12 mouse cellular contexts compared by ENCODE assay signal in the genomic region with DNA sequence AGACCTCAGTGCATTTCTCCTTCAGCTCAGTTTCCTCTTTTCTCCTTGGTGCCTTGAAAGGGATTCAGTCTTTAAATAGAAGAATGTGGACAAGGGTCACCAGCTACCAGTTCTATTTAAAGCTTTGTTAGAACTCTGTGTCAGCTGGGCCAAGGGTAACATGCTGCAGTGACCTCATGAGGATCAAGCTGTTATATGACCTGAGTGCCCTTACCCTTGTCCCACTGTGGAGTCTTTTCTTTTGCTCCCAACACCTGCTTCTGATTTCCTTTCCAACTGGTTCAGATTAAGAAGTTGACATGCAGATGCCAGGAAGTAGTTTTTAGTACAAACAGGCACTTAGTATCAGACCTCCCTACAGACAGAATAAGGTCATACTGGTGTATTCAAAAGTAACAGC. TPM values are rescaled to one million over a fixed set of nuclear protein-coding genes. Genes with fewer than 3 reads are reported as not detected.
DNase-seq lines count a peak whose midpoint lies in the region; ATAC-seq and TF ChIP-seq lines count a peak whose summit lies in the region.
"Had no signal": no experiment of that assay in that cellular context is flagged by ENCODE, and none has a peak within 500 bp of the region (broad histone marks: within the 10 kb centered on the region; RNA-seq: fewer than 3 reads in every experiment).

No protein-coding gene starts in this region.

- no peak for TF ChIP-seq CTCF in stomach, postnatal 0 days (IDR thresholded peaks at IDR 0.05; ENCODE audit: low read depth)

- no peak overlapping the region for H3K4me2 ChIP-seq in midbrain, embryonic 13.5 days (replicated peaks)
- peak overlapping the region; percentile 23 for H3K4me2 ChIP-seq in heart, embryonic 16.5 days (ENCODE audit: low read depth, low read length)
- H3K4me2 ChIP-seq in stomach, postnatal 0 days (replicated peaks; ENCODE audit: low read depth): no peak overlapping the region
- H3K4me2 ChIP-seq in midbrain, embryonic 14.5 days (ENCODE audit: low read length): no peak overlapping the region
- H3K4me2 ChIP-seq: kidney, embryonic 15.5 days; limb, embryonic 13.5 days had no signal

- peaks cover 14% of the 10 kb centered on the region for H3K4me1 ChIP-seq in midbrain, embryonic 10.5 days
- no peaks in the 10 kb centered on the region for H3K4me1 ChIP-seq in midbrain, embryonic 13.5 days (replicated peaks)
- H3K4me1 ChIP-seq in heart, embryonic 16.5 days (ENCODE audit: control insufficient read depth, insufficient read depth, low read length): peaks cover 27% of the 10 kb centered on the region
- H3K4me1 ChIP-seq in stomach, postnatal 0 days (replicated peaks; ENCODE audit: control insufficient read depth, insufficient read depth): no peaks in the 10 kb centered on the region
- no peaks in the 10 kb centered on the region for H3K4me1 ChIP-seq in midbrain, embryonic 14.5 days (ENCODE audit: control insufficient read depth, insufficient read depth, low read length)
- H3K4me1 ChIP-seq: kidney, embryonic 15.5 days had no signal

- no peak overlapping the region for H3K4me3 ChIP-seq in midbrain, embryonic 10.5 days
- no peak overlapping the region for H3K4me3 ChIP-seq in midbrain, embryonic 13.5 days (replicated peaks)
- no peak overlapping the region for H3K4me3 ChIP-seq in heart, embryonic 16.5 days (ENCODE audit: low read length)
- H3K4me3 ChIP-seq in stomach, postnatal 0 days (ENCODE audit: low read depth, low read length): no peak overlapping the region
- H3K4me3 ChIP-seq in midbrain, embryonic 14.5 days (replicated peaks; ENCODE audit: low read depth, low read length): no peak overlapping the region
- H3K4me3 ChIP-seq: kidney, embryonic 15.5 days; limb, embryonic 13.5 days; megakaryocyte, embryonic 14.5 days had no signal

- H3K27me3 ChIP-seq in midbrain, embryonic 10.5 days (ENCODE audit: low read depth, poor library complexity, severe bottlenecking): no peaks in the 10 kb centered on the region
- H3K27me3 ChIP-seq in midbrain, embryonic 13.5 days: no peaks in the 10 kb centered on the region
- no peaks in the 10 kb centered on the region for H3K27me3 ChIP-seq in heart, embryonic 16.5 days (ENCODE audit: control insufficient read depth, insufficient read depth, low read length)
- no peaks in the 10 kb centered on the region for H3K27me3 ChIP-seq in stomach, postnatal 0 days (ENCODE audit: control insufficient read depth, insufficient read depth, low read length)
- H3K27me3 ChIP-seq in midbrain, embryonic 14.5 days (ENCODE audit: control insufficient read depth, insufficient read depth, low read length): no peaks in the 10 kb centered on the region
- H3K27me3 ChIP-seq: kidney, embryonic 15.5 days; limb, embryonic 13.5 days; megakaryocyte, embryonic 14.5 days had no signal

- H3K36me3 ChIP-seq in midbrain, embryonic 10.5 days: peaks cover 81% of the 10 kb centered on the region
- H3K36me3 ChIP-seq in midbrain, embryonic 13.5 days: peaks cover 75% of the 10 kb centered on the region
- H3K36me3 ChIP-seq in heart, embryonic 16.5 days (ENCODE audit: control insufficient read depth, insufficient read depth): peaks cover 48% of the 10 kb centered on the region
- peaks cover 8% of the 10 kb centered on the region; the same call in 1 of the 2 replicates for H3K36me3 ChIP-seq in stomach, postnatal 0 days (ENCODE audit: control insufficient read depth, insufficient read depth, low read length)
- peaks cover 83% of the 10 kb centered on the region for H3K36me3 ChIP-seq in midbrain, embryonic 14.5 days (ENCODE audit: control insufficient read depth, insufficient read depth, low read length)

- no peak for TF ChIP-seq EP300 in stomach, postnatal 0 days (optimal IDR thresholded peaks at IDR 0.05)

- peak; percentile 23 for DNase-seq in midbrain, embryonic 10.5 days (ENCODE audit: low spot score)
- DNase-seq in embryo, embryonic 9.5 days (ENCODE audit: extremely low spot score): peak; percentile 63
- no peak for DNase-seq in stomach, postnatal 0 days (ENCODE audit: low spot score)
- DNase-seq in midbrain, embryonic 14.5 days: no peak
- DNase-seq in thymus, postnatal 36 days: no peak
- no peak for DNase-seq in left cerebral cortex, adult 8-10 months (ENCODE audit: low spot score in 2 of 2)

- H3K27ac ChIP-seq in midbrain, embryonic 10.5 days (replicated peaks): no peak overlapping the region
- no peak overlapping the region for H3K27ac ChIP-seq in midbrain, embryonic 13.5 days
- H3K27ac ChIP-seq in heart, embryonic 16.5 days (ENCODE audit: low read length): peak overlapping the region; percentile 94
- peak overlapping the region; percentile 31; the same call in 1 of the 2 replicates for H3K27ac ChIP-seq in stomach, postnatal 0 days (replicated peaks)
- H3K27ac ChIP-seq in midbrain, embryonic 14.5 days (replicated peaks; ENCODE audit: low read depth, low read length): no peak overlapping the region
- H3K27ac ChIP-seq: kidney, embryonic 15.5 days; limb, embryonic 13.5 days had no signal

- no peak overlapping the region for H3K9ac ChIP-seq in midbrain, embryonic 13.5 days (replicated peaks)
- H3K9ac ChIP-seq in heart, embryonic 16.5 days (ENCODE audit: low read length): peak overlapping the region; percentile 55
- no peak overlapping the region for H3K9ac ChIP-seq in stomach, postnatal 0 days (ENCODE audit: low read length)
- no peak overlapping the region for H3K9ac ChIP-seq in midbrain, embryonic 14.5 days (replicated peaks; ENCODE audit: low read length)
- H3K9ac ChIP-seq: kidney, embryonic 15.5 days; limb, embryonic 13.5 days had no signal

- no peaks in the 10 kb centered on the region for H3K9me3 ChIP-seq in midbrain, embryonic 10.5 days (replicated peaks)
- no peaks in the 10 kb centered on the region for H3K9me3 ChIP-seq in midbrain, embryonic 13.5 days
- no peaks in the 10 kb centered on the region for H3K9me3 ChIP-seq in heart, embryonic 16.5 days (replicated peaks; ENCODE audit: control insufficient read depth, low read length)
- H3K9me3 ChIP-seq in stomach, postnatal 0 days (ENCODE audit: control insufficient read depth, low read length): no peaks in the 10 kb centered on the region
- H3K9me3 ChIP-seq in midbrain, embryonic 14.5 days (ENCODE audit: control insufficient read depth, low read length): no peaks in the 10 kb centered on the region
- H3K9me3 ChIP-seq: kidney, embryonic 15.5 days; limb, embryonic 13.5 days; megakaryocyte, embryonic 14.5 days had no signal

- no peak for ATAC-seq in midbrain, embryonic 13.5 days
- peak; percentile 90 for ATAC-seq in heart, embryonic 16.5 days (replicated peaks; ENCODE audit: extremely low read depth, insufficient read depth, low FRiP score)
- peak; percentile 81 for ATAC-seq in stomach, postnatal 0 days (ENCODE audit: low FRiP score, low TSS enrichment)
- no peak for ATAC-seq in midbrain, embryonic 14.5 days (ENCODE audit: low FRiP score, low TSS enrichment)

RNA-seq across cellular contexts. Expression of a gene that starts 17.1 kb away (rescaled TPM):
- 104 and 106 TPM in 2 replicates for polyA plus RNA-seq in midbrain, embryonic 10.5 days (2016; fragmentation: Nextera tagmentation; extraction: Ambion mirVana)
- polyA plus RNA-seq in midbrain, embryonic 13.5 days (2015; fragmentation: Nextera tagmentation; extraction: Ambion mirVana): 61.1 and 62.4 TPM in 2 replicates
- 490 and 509 TPM in 2 replicates for polyA plus RNA-seq in heart, embryonic 16.5 days (2015; fragmentation: Nextera tagmentation; extraction: Ambion mirVana)
- 323 and 350 TPM in 2 replicates for polyA plus RNA-seq in stomach, postnatal 0 days (2015; fragmentation: Nextera tagmentation; extraction: Ambion mirVana)
- 46.2 and 57.0 TPM in 2 replicates for polyA plus RNA-seq in midbrain, embryonic 14.5 days (2014; fragmentation: Nextera tagmentation; extraction: Ambion mirVana)
- total RNA-seq in left cerebral cortex, adult 8-10 months (2022): 100 to 1,000 TPM in 1 of 4 experiments, 10 to 100 TPM in 3; 88.5 to 103 (median 92.6) TPM

RNA-seq across cellular contexts. Expression of a gene that starts 17.2 kb away (rescaled TPM):
- 101 and 115 TPM in 2 replicates for polyA plus RNA-seq in midbrain, embryonic 10.5 days (2016; fragmentation: Nextera tagmentation; extraction: Ambion mirVana)
- 72.2 and 73.2 TPM in 2 replicates for polyA plus RNA-seq in midbrain, embryonic 13.5 days (2015; fragmentation: Nextera tagmentation; extraction: Ambion mirVana)
- polyA plus RNA-seq in heart, embryonic 16.5 days (2015; fragmentation: Nextera tagmentation; extraction: Ambion mirVana): 349 and 361 TPM in 2 replicates
- 201 and 213 TPM in 2 replicates for polyA plus RNA-seq in stomach, postnatal 0 days (2015; fragmentation: Nextera tagmentation; extraction: Ambion mirVana)
- polyA plus RNA-seq in midbrain, embryonic 14.5 days (2014; fragmentation: Nextera tagmentation; extraction: Ambion mirVana): 50.4 and 61.7 TPM in 2 replicates
- 10 to 100 TPM; 65.3 to 74.6 (median 68.4) TPM for total RNA-seq in left cerebral cortex, adult 8-10 months (2022)

RNA-seq across cellular contexts. Expression of a gene that starts 33.4 kb away (rescaled TPM):
- 0.05 TPM in 1 of 2 replicates, not detected in the other for polyA plus RNA-seq in midbrain, embryonic 10.5 days (2016; fragmentation: Nextera tagmentation; extraction: Ambion mirVana)
- polyA plus RNA-seq in midbrain, embryonic 13.5 days (2015; fragmentation: Nextera tagmentation; extraction: Ambion mirVana): not detected in 2 replicates
- polyA plus RNA-seq in heart, embryonic 16.5 days (2015; fragmentation: Nextera tagmentation; extraction: Ambion mirVana): 0.33 and 0.44 TPM in 2 replicates
- 0.12 and 0.24 TPM in 2 replicates for polyA plus RNA-seq in stomach, postnatal 0 days (2015; fragmentation: Nextera tagmentation; extraction: Ambion mirVana)
- not detected in 2 replicates for polyA plus RNA-seq in midbrain, embryonic 14.5 days (2014; fragmentation: Nextera tagmentation; extraction: Ambion mirVana)
- not detected for total RNA-seq in left cerebral cortex, adult 8-10 months (2022)
- total RNA-seq: common myeloid progenitor, adult 5-6 weeks had no signal
- polyA plus RNA-seq: limb, embryonic 13.5 days had no signal

Comparison
In these comparisons a context has a peak if more than half of its experiments do, and no peak if none do; other contexts are left out.
1. DNase-seq: peak in midbrain, embryonic 10.5 days (single experiment) and embryo, embryonic 9.5 days (single experiment); none in stomach, postnatal 0 days (single experiment), midbrain, embryonic 14.5 days (single experiment), thymus, postnatal 36 days (0 of 2) and left cerebral cortex, adult 8-10 months (0 of 2).
2. H3K27ac ChIP-seq: peak in heart, embryonic 16.5 days (single experiment) and stomach, postnatal 0 days (single experiment); none in midbrain, embryonic 10.5 days (single experiment), midbrain, embryonic 13.5 days (single experiment) and midbrain, embryonic 14.5 days (single experiment).
3. ATAC-seq: peak in heart, embryonic 16.5 days (single experiment) and stomach, postnatal 0 days (single experiment); none in midbrain, embryonic 13.5 days (single experiment) and midbrain, embryonic 14.5 days (single experiment).